Mouse (Mus musculus) left cerebral cortex, postnatal 25 days (tissue): ENCODE measurements around the gene Btg1-ps1. TPM values are rescaled to one million over a fixed set of nuclear protein-coding genes. Genes with fewer than 3 reads are reported as not detected.
"Not testable (repeated sequence)": the region's sequence is repeated elsewhere in the genome, so short reads cannot be mapped to it uniquely, and the experiment has no call there.

Source experiments
- DNase-seq, 2 experiments: peaks; one replicate each; pipeline ENCODE4 v3.0.0; 2022; ENCODE audit warnings: low spot score in 2 of 2, mixed read lengths in 1 of 2
- intact Hi-C: fragments of 180-260 bp; cut with DNase I; formaldehyde crosslinking; loops from one replicate; pipeline ENCODE4 v1.15.1; 2025
- total RNA-seq, 2 experiments: library from RNA; stranded (reverse); gene quantifications; 2 replicates each; pipeline ENCODE4 v1.2.3; 2021

The Btg1-ps1 gene
- not detected for total RNA-seq

GRCm38 (mm10) chrX:38018597-38018996 is at the start of gene Btg1-ps1:
Btg1-ps1 (minus strand) TSS chrX:38018815.
- DNase-seq, intact Hi-C loops: not testable (repeated sequence)

- intact Hi-C loops = no loop called here
- no peak for DNase-seq
These were observed 47.6 kb upstream of the Btg1-ps1 start, which contains the start of gene Rhox10 for GRCm38 (mm10) chrX:38066175-38066574. Rhox10 (plus strand) TSS chrX:38066475.

GRCm38 (mm10) chrX:38061544-38061943 is 42.9 kb upstream of the Btg1-ps1 start:
- intact Hi-C loops = no loop called here
- DNase-seq = peak in 1 of 2 experiments; percentile 3

GRCm38 (mm10) chrX:38043014-38043413 is 24.4 kb upstream of the Btg1-ps1 start, which contains the start of gene Btg1-ps2:
Btg1-ps2 (minus strand) TSS chrX:38043114.
- intact Hi-C loops, DNase-seq: not testable (repeated sequence)

- no peak for DNase-seq
- intact Hi-C loops = no loop called here
These were observed 21.1 kb upstream of the Btg1-ps1 start for GRCm38 (mm10) chrX:38039666-38040065.

GRCm38 (mm10) chrX:38033841-38034240 is 15.2 kb upstream of the Btg1-ps1 start:
- no peak for DNase-seq
- intact Hi-C loops = no loop called here

GRCm38 (mm10) chrX:38008756-38009155 is 9.9 kb downstream of the Btg1-ps1 start:
- DNase-seq = no peak

More at GRCm38 (mm10) chrX:38008756-38009155, 9.9 kb downstream of the Btg1-ps1 start:
- intact Hi-C loops = no loop called here

Other genes with a start within 250 kb of the Btg1-ps1 start
- gene Rhox5, start 214.0 kb downstream of the Btg1-ps1 start, total RNA-seq = not detected
- not detected for gene Rhox6, start 191.9 kb downstream of the Btg1-ps1 start, total RNA-seq
- not detected for gene Rhox7a, start 187.1 kb downstream of the Btg1-ps1 start, total RNA-seq
- not detected for gene Rhox8, start 139.9 kb downstream of the Btg1-ps1 start, total RNA-seq
- gene Rhox7b, start 121.6 kb downstream of the Btg1-ps1 start, total RNA-seq = not detected
- gene Rhox9, start 117.0 kb downstream of the Btg1-ps1 start, total RNA-seq = not detected
- gene Btg1-ps2, start 24.3 kb upstream of the Btg1-ps1 start, total RNA-seq = not detected
- gene Rhox10, start 47.7 kb upstream of the Btg1-ps1 start, total RNA-seq = not detected
- gene Rhox11, start 66.3 kb upstream of the Btg1-ps1 start, total RNA-seq = not detected
- gene Rhox12, start 92.1 kb upstream of the Btg1-ps1 start, total RNA-seq = not detected
- not detected for gene Rhox13, start 102.4 kb upstream of the Btg1-ps1 start, total RNA-seq
- gene Zbtb33, start 171.0 kb upstream of the Btg1-ps1 start, total RNA-seq = 10 to 100 TPM; 21.0 to 26.3 TPM
- gene Tmem255a, start 233.6 kb upstream of the Btg1-ps1 start, total RNA-seq = 10 to 100 TPM; 16.4 to 19.5 TPM